Mouse (Mus musculus): Measurements from ENCODE around the gene Dync1h1. TPM values are rescaled to one million over a fixed set of nuclear protein-coding genes. Genes with fewer than 3 reads are reported as not detected.
"Not testable (repeated sequence)": the region's sequence is repeated elsewhere in the genome, so short reads cannot be mapped to it uniquely, and the experiment has no call there.

The Dync1h1 gene
- polyA plus RNA-seq, 1 experiment: 224 TPM

DNA sequence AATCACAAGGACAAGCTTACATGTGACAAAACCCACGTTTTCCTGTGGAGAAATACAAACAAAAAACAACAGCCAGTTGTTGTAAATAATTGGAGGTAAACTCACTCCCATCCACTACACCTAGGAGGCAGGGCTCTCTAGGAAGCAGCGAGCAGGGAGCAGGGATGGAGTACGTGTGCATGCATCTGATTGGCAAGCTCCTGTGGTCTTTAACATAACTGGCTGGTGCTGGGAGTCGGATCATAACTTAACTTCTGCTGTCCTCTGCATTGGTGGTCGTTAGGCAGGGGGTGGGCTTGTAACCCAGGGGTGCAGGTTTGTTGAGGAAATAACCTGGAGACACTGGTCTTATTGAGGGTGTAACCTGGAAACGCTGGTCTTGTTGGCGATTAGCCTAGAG, 102.4 kb downstream of the Dync1h1 start:
- no peak overlapping the region for H3K27ac ChIP-seq (ENCODE audit: insufficient read depth, low read length)
- peaks cover 4% of the 10 kb centered on the region; the same call in 1 of the 2 replicates for H3K4me1 ChIP-seq (ENCODE audit: control insufficient read depth, insufficient read depth, insufficient read length)
- WGBS: 82% methylated on average over 7 of the region's 7 CpGs
- H3K27me3 ChIP-seq (ENCODE audit: control insufficient read depth, insufficient read depth, low read length): no peaks in the 10 kb centered on the region
- DNase-seq (ENCODE audit: low read depth in 1 of 2, low spot score in 2 of 2): no peak
- TF ChIP-seq POLR2A (IDR thresholded peaks at IDR 0.05; ENCODE audit: low read depth, low read length) (no peak), CTCF (IDR thresholded peaks at IDR 0.05; ENCODE audit: extremely low read depth, insufficient read depth, insufficient read length, insufficient replicate concordance) (no peak)
- H3K36me3 ChIP-seq (ENCODE audit: control insufficient read depth, insufficient read depth, low read length): no peaks in the 10 kb centered on the region
- no peak overlapping the region for H3K4me3 ChIP-seq (ENCODE audit: extremely low read depth, insufficient read depth, insufficient read length)

DNA sequence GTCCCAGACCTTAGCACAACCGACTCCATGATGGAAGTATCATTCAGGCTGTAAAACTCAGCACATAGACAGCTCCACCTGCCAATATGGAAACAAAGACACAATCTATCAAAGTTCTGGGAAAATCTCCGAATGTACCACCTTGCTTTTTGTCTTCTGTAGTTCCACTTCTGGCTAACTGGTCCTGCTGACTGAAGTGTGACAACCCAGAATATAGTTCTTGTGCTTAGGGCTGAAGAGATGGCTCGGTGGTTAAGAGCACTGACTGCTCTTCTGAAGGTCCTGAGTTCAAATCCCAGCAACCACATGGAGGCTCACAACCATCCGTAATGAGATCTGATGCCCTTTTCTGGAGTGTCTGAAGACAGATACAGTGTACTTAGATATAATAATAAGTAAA, 104.2 kb downstream of the Dync1h1 start:
- WGBS: 91% methylated on average over 4 of the region's 4 CpGs
- H3K36me3 ChIP-seq (ENCODE audit: control insufficient read depth, insufficient read depth, low read length); H3K4me3 ChIP-seq (ENCODE audit: extremely low read depth, insufficient read depth, insufficient read length); H3K27ac ChIP-seq (ENCODE audit: insufficient read depth, low read length); H3K27me3 ChIP-seq (ENCODE audit: control insufficient read depth, insufficient read depth, low read length); DNase-seq (ENCODE audit: low read depth in 1 of 2, low spot score in 2 of 2); H3K4me1 ChIP-seq (ENCODE audit: control insufficient read depth, insufficient read depth, insufficient read length): not testable (repeated sequence)

DNA sequence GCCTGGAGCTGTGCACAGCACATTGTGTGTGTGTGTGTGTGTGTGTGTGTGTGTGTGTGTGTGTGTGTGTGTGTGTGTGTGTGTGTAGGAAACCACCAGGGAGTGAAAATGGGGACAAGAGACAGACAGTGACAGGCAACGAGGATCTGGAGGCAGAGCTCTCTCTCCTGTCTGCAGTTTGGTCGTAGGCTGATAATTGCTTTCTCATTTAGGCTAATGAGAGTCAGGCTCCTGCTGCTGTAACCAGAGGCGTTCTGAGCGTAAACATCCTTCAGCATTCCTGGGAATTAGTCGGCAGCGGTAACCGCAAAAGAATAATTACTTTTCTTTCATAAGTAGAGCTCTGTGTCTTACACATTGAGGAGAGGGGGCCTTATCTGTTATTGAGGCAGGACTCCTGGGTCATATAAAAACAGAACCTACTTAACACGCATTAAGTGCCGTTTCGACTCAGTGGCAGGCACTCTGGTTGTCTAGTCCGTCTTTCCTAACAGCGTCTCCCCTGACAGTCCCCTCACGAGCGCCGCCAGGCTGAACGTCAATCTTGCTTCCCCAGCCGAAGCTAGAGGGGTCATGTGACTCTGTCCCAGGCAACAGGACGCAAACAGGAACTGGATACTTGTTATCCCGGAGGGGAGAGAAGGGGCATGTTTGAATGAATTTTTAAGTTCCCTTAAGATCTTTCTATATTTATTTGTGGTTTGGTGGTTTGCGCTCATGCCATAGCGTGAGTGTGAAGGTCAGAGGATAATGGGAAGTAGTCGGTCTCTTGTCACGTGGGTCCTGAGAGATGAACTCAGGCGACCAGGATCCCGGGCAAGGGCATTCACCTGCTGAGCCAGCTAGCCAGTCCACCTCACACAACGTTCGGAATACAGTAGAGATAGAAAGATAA, 105.3 kb downstream of the Dync1h1 start:
- DNase-seq (ENCODE audit: low read depth in 1 of 2, low spot score in 2 of 2): peak in 1 of 2 experiments; percentile 28
- H3K4me1 ChIP-seq (ENCODE audit: control insufficient read depth, insufficient read depth, insufficient read length): peaks cover 4% of the 10 kb centered on the region; the same call in 1 of the 2 replicates
- H3K36me3 ChIP-seq (ENCODE audit: control insufficient read depth, insufficient read depth, low read length): no peaks in the 10 kb centered on the region
- WGBS: 3% methylated on average over 27 of the region's 27 CpGs
- H3K27ac ChIP-seq (ENCODE audit: insufficient read depth, low read length): no peak overlapping the region
- peak overlapping the region; percentile 40 for H3K4me3 ChIP-seq (ENCODE audit: extremely low read depth, insufficient read depth, insufficient read length)
- no peaks in the 10 kb centered on the region for H3K27me3 ChIP-seq (ENCODE audit: control insufficient read depth, insufficient read depth, low read length)
- TF ChIP-seq POLR2A (IDR thresholded peaks at IDR 0.05; ENCODE audit: low read depth, low read length) (no peak), CTCF (IDR thresholded peaks at IDR 0.05; ENCODE audit: extremely low read depth, insufficient read depth, insufficient read length, insufficient replicate concordance) (no peak)

DNA sequence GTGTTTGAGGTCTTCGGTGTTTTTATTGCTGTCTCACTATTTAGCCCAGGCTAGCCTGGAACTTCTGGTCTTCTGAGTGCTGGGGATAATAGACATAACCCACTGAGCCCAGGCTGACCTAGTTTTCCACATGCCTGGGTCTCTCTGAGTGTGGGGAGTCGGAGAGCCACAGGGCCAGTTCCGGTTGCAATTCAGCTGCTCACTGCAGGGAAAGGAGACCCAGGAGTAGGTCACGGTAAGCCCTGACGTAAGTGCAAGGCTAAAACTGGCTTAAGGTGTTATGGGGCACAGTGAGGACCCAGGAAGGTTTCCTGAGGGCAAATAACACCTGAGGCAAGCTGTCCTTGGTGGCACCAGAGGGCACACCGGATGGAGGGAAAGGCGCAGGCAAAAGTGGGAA, 106.2 kb downstream of the Dync1h1 start:
- 91% methylated on average over 7 of the region's 7 CpGs for WGBS

DNA sequence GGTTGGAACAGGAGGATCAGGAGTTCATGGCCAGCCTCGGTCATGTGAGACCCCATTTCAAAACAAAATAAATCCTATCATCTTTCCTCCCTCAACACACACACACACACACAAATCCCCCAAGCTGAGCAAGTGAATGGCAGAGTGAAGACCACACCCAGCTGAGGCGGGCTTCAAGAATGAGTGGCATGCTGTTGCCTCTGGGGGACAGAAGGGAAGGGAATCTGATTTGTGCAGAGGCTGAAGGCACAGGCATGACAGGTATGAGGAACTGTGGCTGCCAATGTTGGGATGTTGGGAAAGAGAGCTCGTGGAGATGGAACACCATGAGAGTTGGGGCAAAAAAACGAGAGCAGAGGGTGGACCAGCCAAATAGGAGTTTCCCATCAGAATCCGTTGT, 110.0 kb downstream of the Dync1h1 start:
- TF ChIP-seq CTCF (IDR thresholded peaks at IDR 0.05; ENCODE audit: extremely low read depth, insufficient read depth, insufficient read length, insufficient replicate concordance) (no peak), POLR2A (IDR thresholded peaks at IDR 0.05; ENCODE audit: low read depth, low read length) (no peak)
- Histone ChIP-seq H3K27ac (ENCODE audit: insufficient read depth, low read length) (no peak overlapping the region), H3K4me3 (ENCODE audit: extremely low read depth, insufficient read depth, insufficient read length) (no peak overlapping the region), H3K4me1 (ENCODE audit: control insufficient read depth, insufficient read depth, insufficient read length) (peaks cover 2% of the 10 kb centered on the region; the same call in 1 of the 2 replicates), H3K36me3 (ENCODE audit: control insufficient read depth, insufficient read depth, low read length) (no peaks in the 10 kb centered on the region), H3K27me3 (ENCODE audit: control insufficient read depth, insufficient read depth, low read length) (no peaks in the 10 kb centered on the region)
- 84% methylated on average over 5 of the region's 5 CpGs for whole genome bisulfite sequencing
- no peak for DNase-seq (ENCODE audit: low read depth in 1 of 2, low spot score in 2 of 2)

More for the DNA sequence above, 106.2 kb downstream of the Dync1h1 start:
- DNase-seq (ENCODE audit: low read depth in 1 of 2, low spot score in 2 of 2): no peak
- Histone ChIP-seq H3K4me3 (ENCODE audit: extremely low read depth, insufficient read depth, insufficient read length) (no peak overlapping the region), H3K4me1 (ENCODE audit: control insufficient read depth, insufficient read depth, insufficient read length) (peaks cover 4% of the 10 kb centered on the region; the same call in 1 of the 2 replicates), H3K27ac (ENCODE audit: insufficient read depth, low read length) (no peak overlapping the region), H3K27me3 (ENCODE audit: control insufficient read depth, insufficient read depth, low read length) (no peaks in the 10 kb centered on the region), H3K36me3 (ENCODE audit: control insufficient read depth, insufficient read depth, low read length) (no peaks in the 10 kb centered on the region)
- TF ChIP-seq CTCF (IDR thresholded peaks at IDR 0.05; ENCODE audit: extremely low read depth, insufficient read depth, insufficient read length, insufficient replicate concordance): no peak
- TF ChIP-seq POLR2A (IDR thresholded peaks at IDR 0.05; ENCODE audit: low read depth, low read length): no peak

DNA sequence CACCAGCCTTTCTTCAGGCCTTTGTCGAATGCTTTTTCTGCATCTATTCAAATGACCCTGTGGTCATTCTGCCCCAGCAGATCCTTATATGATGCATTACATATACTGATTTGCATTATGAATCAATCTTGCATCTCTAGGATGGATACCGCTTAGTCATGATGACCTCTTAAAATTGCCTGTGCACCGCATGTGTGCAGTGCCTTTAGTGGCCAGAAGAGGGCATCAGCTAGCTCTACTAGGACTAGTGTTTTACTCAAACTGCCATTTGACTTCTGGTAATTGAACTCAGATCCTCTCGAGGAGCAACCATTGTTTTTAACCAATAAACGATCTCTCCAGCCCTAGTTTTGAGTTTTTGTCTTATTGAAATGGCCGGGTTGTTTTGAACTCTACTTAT, 112.5 kb downstream of the Dync1h1 start:
- H3K4me3 ChIP-seq (ENCODE audit: extremely low read depth, insufficient read depth, insufficient read length): no peak overlapping the region
- TF ChIP-seq POLR2A (IDR thresholded peaks at IDR 0.05; ENCODE audit: low read depth, low read length) (no peak), CTCF (IDR thresholded peaks at IDR 0.05; ENCODE audit: extremely low read depth, insufficient read depth, insufficient read length, insufficient replicate concordance) (no peak)
- H3K4me1 ChIP-seq (ENCODE audit: control insufficient read depth, insufficient read depth, insufficient read length): no peaks in the 10 kb centered on the region
- WGBS: 94% methylated on average over 6 of the region's 6 CpGs
- no peaks in the 10 kb centered on the region for H3K27me3 ChIP-seq (ENCODE audit: control insufficient read depth, insufficient read depth, low read length)
- no peak for DNase-seq (ENCODE audit: low read depth in 1 of 2, low spot score in 2 of 2)
- no peaks in the 10 kb centered on the region for H3K36me3 ChIP-seq (ENCODE audit: control insufficient read depth, insufficient read depth, low read length)
- no peak overlapping the region for H3K27ac ChIP-seq (ENCODE audit: insufficient read depth, low read length)

DNA sequence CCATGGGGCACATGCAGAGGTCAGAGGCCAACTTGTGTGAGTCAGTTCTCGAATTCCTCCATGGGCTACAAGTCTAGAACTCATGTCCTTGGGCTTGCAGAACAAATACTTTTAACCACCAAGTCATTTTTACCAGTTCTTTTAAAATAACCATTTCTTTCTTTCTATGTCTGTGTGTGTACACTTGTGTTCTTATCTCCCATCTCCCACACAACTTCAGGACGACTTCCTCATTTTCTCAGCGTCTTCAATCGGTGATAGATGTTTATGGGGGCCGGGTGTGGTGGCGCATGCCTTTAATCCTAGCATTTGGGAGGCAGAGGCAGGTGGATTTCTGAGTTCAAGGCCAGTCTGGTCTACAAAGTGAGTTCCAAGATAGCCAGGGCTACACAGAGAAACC, 113.0 kb downstream of the Dync1h1 start:
- no peak for DNase-seq (ENCODE audit: low read depth in 1 of 2, low spot score in 2 of 2)
- Histone ChIP-seq H3K4me1 (ENCODE audit: control insufficient read depth, insufficient read depth, insufficient read length) (no peaks in the 10 kb centered on the region), H3K27ac (ENCODE audit: insufficient read depth, low read length) (no peak overlapping the region), H3K27me3 (ENCODE audit: control insufficient read depth, insufficient read depth, low read length) (no peaks in the 10 kb centered on the region), H3K4me3 (ENCODE audit: extremely low read depth, insufficient read depth, insufficient read length) (no peak overlapping the region), H3K36me3 (ENCODE audit: control insufficient read depth, insufficient read depth, low read length) (no peaks in the 10 kb centered on the region)
- 44% methylated on average over 6 of the region's 6 CpGs for WGBS
- TF ChIP-seq CTCF (IDR thresholded peaks at IDR 0.05; ENCODE audit: extremely low read depth, insufficient read depth, insufficient read length, insufficient replicate concordance): no peak
- no peak for TF ChIP-seq POLR2A (IDR thresholded peaks at IDR 0.05; ENCODE audit: low read depth, low read length)
